Mouse (Mus musculus): ENCODE measurements at regions not wholly inside any gene's neighbourhood (a gene's known extent, or its start where the extent isn't known, plus 50 kb on each side); places are given as distances from the start of the nearest gene placed in this dataset.

GRCm38 (mm10) chr15:16309678-16310077, 418.9 kb upstream of the Cdh9 start:
- no peak for TF ChIP-seq CTCF (IDR thresholded peaks at IDR 0.05; ENCODE audit: low read depth)
- 93% methylated on average over 2 of the region's 2 CpGs for WGBS
- Histone ChIP-seq H3K36me3 (ENCODE audit: insufficient read depth, low read length) (no peaks in the 10 kb centered on the region), H3K4me2 (ENCODE audit: low read depth, low read length) (no peak overlapping the region), H3K27me3 (ENCODE audit: insufficient read depth, low read length) (no peaks in the 10 kb centered on the region), H3K4me1 (ENCODE audit: insufficient read depth, low read length) (no peaks in the 10 kb centered on the region), H3K27ac (no peak overlapping the region), H3K9me3 (ENCODE audit: low read length) (no peaks in the 10 kb centered on the region), H3K4me3 (ENCODE audit: low read length) (no peak overlapping the region), H3K9ac (replicated peaks; ENCODE audit: low read length) (no peak overlapping the region)
- DNase-seq (ENCODE audit: low spot score) = no peak
- ATAC-seq = no peak

- H3K27me3 ChIP-seq (ENCODE audit: insufficient read depth, low read length) = no peaks in the 10 kb centered on the region
- TF ChIP-seq CTCF (IDR thresholded peaks at IDR 0.05; ENCODE audit: low read depth) = no peak
- no peaks in the 10 kb centered on the region for H3K9me3 ChIP-seq (ENCODE audit: low read length)
- H3K27ac ChIP-seq = no peak overlapping the region
- H3K4me1 ChIP-seq (ENCODE audit: insufficient read depth, low read length) = no peaks in the 10 kb centered on the region
- no peak overlapping the region for H3K4me3 ChIP-seq (ENCODE audit: low read length)
- H3K4me2 ChIP-seq (ENCODE audit: low read depth, low read length) = no peak overlapping the region
- 86% methylated on average over 3 of the region's 3 CpGs for WGBS
- no peak overlapping the region for H3K9ac ChIP-seq (replicated peaks; ENCODE audit: low read length)
- DNase-seq (ENCODE audit: low spot score) (no peak), ATAC-seq (no peak)
- H3K36me3 ChIP-seq (ENCODE audit: insufficient read depth, low read length) = no peaks in the 10 kb centered on the region
Observed at GRCm38 (mm10) chr15:16311956-16312646, 416.5 kb upstream of the Cdh9 start.

- H3K4me3 ChIP-seq (ENCODE audit: low read length) = no peak overlapping the region
- H3K27ac ChIP-seq = no peak overlapping the region
- no peaks in the 10 kb centered on the region for H3K9me3 ChIP-seq (ENCODE audit: low read length)
- H3K27me3 ChIP-seq (ENCODE audit: insufficient read depth, low read length) = no peaks in the 10 kb centered on the region
- no peak overlapping the region for H3K4me2 ChIP-seq (ENCODE audit: low read depth, low read length)
- no peak for TF ChIP-seq CTCF (IDR thresholded peaks at IDR 0.05; ENCODE audit: low read depth)
- H3K4me1 ChIP-seq (ENCODE audit: insufficient read depth, low read length) = no peaks in the 10 kb centered on the region
- H3K36me3 ChIP-seq (ENCODE audit: insufficient read depth, low read length) = no peaks in the 10 kb centered on the region
- DNase-seq (ENCODE audit: low spot score) (no peak), ATAC-seq (no peak)
- no peak overlapping the region for H3K9ac ChIP-seq (replicated peaks; ENCODE audit: low read length)
Observed at GRCm38 (mm10) chr15:16312721-16313120, 415.8 kb upstream of the Cdh9 start.

GRCm38 (mm10) chr15:16313818-16314217, 414.7 kb upstream of the Cdh9 start:
- Histone ChIP-seq H3K4me1 (ENCODE audit: insufficient read depth, low read length) (no peaks in the 10 kb centered on the region), H3K4me2 (ENCODE audit: low read depth, low read length) (no peak overlapping the region), H3K27ac (no peak overlapping the region), H3K9ac (replicated peaks; ENCODE audit: low read length) (no peak overlapping the region), H3K4me3 (ENCODE audit: low read length) (no peak overlapping the region), H3K36me3 (ENCODE audit: insufficient read depth, low read length) (no peaks in the 10 kb centered on the region), H3K27me3 (ENCODE audit: insufficient read depth, low read length) (no peaks in the 10 kb centered on the region), H3K9me3 (ENCODE audit: low read length) (no peaks in the 10 kb centered on the region)
- WGBS = 71% methylated on average over 1 of the region's 1 CpGs
- ATAC-seq = no peak
- TF ChIP-seq CTCF (IDR thresholded peaks at IDR 0.05; ENCODE audit: low read depth) = no peak
- DNase-seq (ENCODE audit: low spot score) = no peak

GRCm38 (mm10) chr15:16314606-16315005, 413.9 kb upstream of the Cdh9 start:
- Histone ChIP-seq H3K4me2 (ENCODE audit: low read depth, low read length) (no peak overlapping the region), H3K9ac (replicated peaks; ENCODE audit: low read length) (no peak overlapping the region), H3K9me3 (ENCODE audit: low read length) (no peaks in the 10 kb centered on the region), H3K4me1 (ENCODE audit: insufficient read depth, low read length) (no peaks in the 10 kb centered on the region), H3K27ac (no peak overlapping the region), H3K36me3 (ENCODE audit: insufficient read depth, low read length) (no peaks in the 10 kb centered on the region), H3K27me3 (ENCODE audit: insufficient read depth, low read length) (no peaks in the 10 kb centered on the region), H3K4me3 (ENCODE audit: low read length) (no peak overlapping the region)
- DNase-seq (ENCODE audit: low spot score) (no peak), ATAC-seq (no peak)
- no peak for TF ChIP-seq CTCF (IDR thresholded peaks at IDR 0.05; ENCODE audit: low read depth)
- WGBS = 68% methylated on average over 6 of the region's 6 CpGs

GRCm38 (mm10) chr15:16315085-16315484, 413.5 kb upstream of the Cdh9 start:
- Histone ChIP-seq H3K4me3 (ENCODE audit: low read length) (no peak overlapping the region), H3K27me3 (ENCODE audit: insufficient read depth, low read length) (no peaks in the 10 kb centered on the region), H3K9ac (replicated peaks; ENCODE audit: low read length) (no peak overlapping the region), H3K4me1 (ENCODE audit: insufficient read depth, low read length) (no peaks in the 10 kb centered on the region), H3K36me3 (ENCODE audit: insufficient read depth, low read length) (no peaks in the 10 kb centered on the region), H3K27ac (no peak overlapping the region), H3K9me3 (ENCODE audit: low read length) (no peaks in the 10 kb centered on the region), H3K4me2 (ENCODE audit: low read depth, low read length) (no peak overlapping the region)
- DNase-seq (ENCODE audit: low spot score) = no peak
- TF ChIP-seq CTCF (IDR thresholded peaks at IDR 0.05; ENCODE audit: low read depth) = no peak
- WGBS = 88% methylated on average over 1 of the region's 1 CpGs
- no peak for ATAC-seq

GRCm38 (mm10) chr15:16326327-16326726, 402.2 kb upstream of the Cdh9 start:
- 88% methylated on average over 2 of the region's 2 CpGs for WGBS
- Histone ChIP-seq H3K27ac (no peak overlapping the region), H3K4me3 (ENCODE audit: low read length) (no peak overlapping the region), H3K36me3 (ENCODE audit: insufficient read depth, low read length) (no peaks in the 10 kb centered on the region), H3K9me3 (ENCODE audit: low read length) (no peaks in the 10 kb centered on the region), H3K9ac (replicated peaks; ENCODE audit: low read length) (no peak overlapping the region), H3K4me1 (ENCODE audit: insufficient read depth, low read length) (no peaks in the 10 kb centered on the region), H3K4me2 (ENCODE audit: low read depth, low read length) (no peak overlapping the region), H3K27me3 (ENCODE audit: insufficient read depth, low read length) (no peaks in the 10 kb centered on the region)
- DNase-seq (ENCODE audit: low spot score) (no peak), ATAC-seq (no peak)
- TF ChIP-seq CTCF (IDR thresholded peaks at IDR 0.05; ENCODE audit: low read depth) = no peak
